ENCODE assay signal across 9 mouse cellular contexts in the genomic region with DNA sequence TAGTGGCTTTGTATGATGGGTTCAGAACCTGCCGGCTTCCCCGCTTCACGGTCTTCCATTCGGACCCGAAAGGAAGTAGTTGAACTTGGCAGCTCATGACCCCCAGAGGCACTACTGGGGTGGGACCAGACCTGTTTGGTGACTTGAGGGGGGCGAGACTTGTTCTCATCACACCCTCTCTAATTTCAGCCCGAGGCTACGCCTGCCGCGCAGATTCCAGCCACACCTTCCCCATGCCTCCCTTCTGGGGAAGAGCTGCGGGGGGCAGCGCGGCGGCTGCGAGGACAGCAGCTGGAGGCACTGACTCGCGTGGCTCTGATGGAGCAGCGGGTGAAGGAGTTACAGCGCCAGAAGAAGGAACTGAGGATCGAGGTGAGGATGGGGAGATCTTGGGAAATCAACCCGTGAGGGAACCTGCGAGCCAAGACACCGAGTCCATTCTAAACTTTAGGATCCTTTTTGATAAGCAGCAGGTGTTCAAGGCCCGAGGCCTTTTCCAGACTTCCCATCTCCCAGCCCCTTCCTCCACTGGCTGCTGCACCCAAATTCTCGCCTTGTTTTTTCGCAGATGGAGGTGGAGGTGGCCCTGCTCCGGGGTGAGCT. TPM values are rescaled to one million over a fixed set of nuclear protein-coding genes. Genes with fewer than 3 reads are reported as not detected.
A peak's percentile ranks its signal among the peaks of the same experiment; 100 is the strongest.
DNase-seq lines count a peak whose midpoint lies in the region; ATAC-seq and TF ChIP-seq lines count a peak whose summit lies in the region.
"Had no signal": no experiment of that assay in that cellular context is flagged by ENCODE, and none has a peak within 500 bp of the region (broad histone marks: within the 10 kb centered on the region; RNA-seq: fewer than 3 reads in every experiment).

No protein-coding gene starts in this region.

- no peaks in the 10 kb centered on the region for H3K36me3 ChIP-seq in heart, postnatal 0 days (replicated peaks; ENCODE audit: control insufficient read depth, insufficient read depth, low read length)
- no peaks in the 10 kb centered on the region for H3K36me3 ChIP-seq in embryonic facial prominence, embryonic 11.5 days (replicated peaks; ENCODE audit: control insufficient read depth, insufficient read depth, low read depth, low read length)
- H3K36me3 ChIP-seq in hindbrain, postnatal 0 days (ENCODE audit: insufficient read depth, low read length): no peaks in the 10 kb centered on the region
- H3K36me3 ChIP-seq in midbrain, postnatal 0 days (ENCODE audit: insufficient read depth, low read length): no peaks in the 10 kb centered on the region

- no peak for DNase-seq in heart, postnatal 0 days (ENCODE audit: low spot score)
- no peak for DNase-seq in heart, postnatal 25 days (ENCODE audit: low spot score)
- peak; percentile 24 for DNase-seq in embryonic facial prominence, embryonic 11.5 days (ENCODE audit: low spot score)
- no peak for DNase-seq in hindbrain, postnatal 0 days (ENCODE audit: low spot score)
- no peak for DNase-seq in midbrain, postnatal 0 days (ENCODE audit: low spot score)
- DNase-seq in adrenal gland, postnatal 36 days: no peak
- no peak for DNase-seq in MN1 (ENCODE audit: low spot score)
- DNase-seq: cerebellum, adult 18-20 months had no signal

- H3K27me3 ChIP-seq in heart, postnatal 0 days (ENCODE audit: control insufficient read depth, insufficient read depth, low read length): peaks cover 49% of the 10 kb centered on the region
- H3K27me3 ChIP-seq in embryonic facial prominence, embryonic 11.5 days (ENCODE audit: control insufficient read depth, insufficient read depth, low read length): peaks cover 40% of the 10 kb centered on the region
- peaks cover 43% of the 10 kb centered on the region for H3K27me3 ChIP-seq in hindbrain, postnatal 0 days (ENCODE audit: insufficient read depth, low read length)
- H3K27me3 ChIP-seq in midbrain, postnatal 0 days (ENCODE audit: insufficient read depth, low read length): peaks cover 37% of the 10 kb centered on the region

- ATAC-seq in heart, postnatal 0 days (ENCODE audit: insufficient read depth, low read depth): no peak
- no peak for ATAC-seq in embryonic facial prominence, embryonic 11.5 days (replicated peaks; ENCODE audit: insufficient number of reproducible peaks, low FRiP score, low TSS enrichment, low read depth)
- no peak for ATAC-seq in hindbrain, postnatal 0 days
- ATAC-seq in midbrain, postnatal 0 days (ENCODE audit: low FRiP score): no peak
- no peak for ATAC-seq in monocyte, adult 5-6 weeks (replicated peaks; ENCODE audit: insufficient number of reproducible peaks, low FRiP score, low TSS enrichment, poor library complexity, severe bottlenecking)

- peak overlapping the region; percentile 7 for H3K4me3 ChIP-seq in heart, postnatal 0 days (ENCODE audit: low read depth, low read length)
- peak overlapping the region; percentile 21; the same call in 1 of the 2 replicates for H3K4me3 ChIP-seq in embryonic facial prominence, embryonic 11.5 days (ENCODE audit: low read depth, low read length)
- 0 out of 2 replicates have a peak overlapping the region, but pooled peaks have one; percentile 1 for H3K4me3 ChIP-seq in hindbrain, postnatal 0 days (ENCODE audit: low read length)
- H3K4me3 ChIP-seq in midbrain, postnatal 0 days (ENCODE audit: low read depth, low read length): peak overlapping the region; percentile 10; the same call in 1 of the 2 replicates

- no peak for TF ChIP-seq CTCF in heart, postnatal 0 days (IDR thresholded peaks at IDR 0.05; ENCODE audit: low read depth)
- TF ChIP-seq CTCF in hindbrain, postnatal 0 days (IDR thresholded peaks at IDR 0.05; ENCODE audit: low read depth): no peak
- TF ChIP-seq CTCF in midbrain, postnatal 0 days (IDR thresholded peaks at IDR 0.05): no peak

- peak overlapping the region; percentile 8; the same call in 1 of the 2 replicates for H3K4me2 ChIP-seq in heart, postnatal 0 days (ENCODE audit: low read depth, low read length)
- peak overlapping the region; percentile 30 for H3K4me2 ChIP-seq in embryonic facial prominence, embryonic 11.5 days (ENCODE audit: low read depth, low read length)
- peak overlapping the region; percentile 21; the same call in 1 of the 2 replicates for H3K4me2 ChIP-seq in hindbrain, postnatal 0 days (ENCODE audit: low read depth, low read length)
- H3K4me2 ChIP-seq in midbrain, postnatal 0 days (ENCODE audit: low read depth, low read length, poor library complexity, severe bottlenecking): peak overlapping the region; percentile 18; the same call in 1 of the 2 replicates

- H3K9me3 ChIP-seq in heart, postnatal 0 days (replicated peaks; ENCODE audit: control insufficient read depth, low read length): no peaks in the 10 kb centered on the region
- H3K9me3 ChIP-seq in embryonic facial prominence, embryonic 11.5 days (replicated peaks; ENCODE audit: control insufficient read depth, low read length): no peaks in the 10 kb centered on the region
- H3K9me3 ChIP-seq in hindbrain, postnatal 0 days (ENCODE audit: low read length): no peaks in the 10 kb centered on the region
- H3K9me3 ChIP-seq in midbrain, postnatal 0 days (ENCODE audit: low read length): no peaks in the 10 kb centered on the region

- intact Hi-C loops in heart, postnatal 25 days (cut with DNase I): no loop called here

- peaks cover 3% of the 10 kb centered on the region; the same call in 1 of the 2 replicates for H3K4me1 ChIP-seq in heart, postnatal 0 days (ENCODE audit: control insufficient read depth, insufficient read depth)
- H3K4me1 ChIP-seq in embryonic facial prominence, embryonic 11.5 days (ENCODE audit: control insufficient read depth, insufficient read depth, low read length): peaks cover 9% of the 10 kb centered on the region; the same call in 1 of the 2 replicates
- H3K4me1 ChIP-seq in hindbrain, postnatal 0 days (ENCODE audit: insufficient read depth, low read length): peaks cover 10% of the 10 kb centered on the region; the same call in 1 of the 2 replicates
- no peaks in the 10 kb centered on the region for H3K4me1 ChIP-seq in midbrain, postnatal 0 days (ENCODE audit: insufficient read depth, low read length)

- no peak overlapping the region for H3K27ac ChIP-seq in heart, postnatal 0 days (ENCODE audit: low read depth)
- no peak overlapping the region for H3K27ac ChIP-seq in embryonic facial prominence, embryonic 11.5 days (replicated peaks; ENCODE audit: low read depth, low read length)
- H3K27ac ChIP-seq in hindbrain, postnatal 0 days: no peak overlapping the region
- H3K27ac ChIP-seq in midbrain, postnatal 0 days (ENCODE audit: low read depth, low read length): no peak overlapping the region

- TF ChIP-seq EP300 in heart, postnatal 0 days (IDR thresholded peaks at IDR 0.05; ENCODE audit: low read depth): no peak

- 7% methylated on average over 27 of the region's 27 CpGs for WGBS in heart, postnatal 0 days
- 2% methylated on average over 27 of the region's 27 CpGs for whole genome bisulfite sequencing in embryonic facial prominence, embryonic 11.5 days
- WGBS in hindbrain, postnatal 0 days: 6% methylated on average over 27 of the region's 27 CpGs
- WGBS in midbrain, postnatal 0 days: 8% methylated on average over 27 of the region's 27 CpGs

- H3K9ac ChIP-seq in heart, postnatal 0 days (replicated peaks; ENCODE audit: low read depth, low read length): no peak overlapping the region
- H3K9ac ChIP-seq in embryonic facial prominence, embryonic 11.5 days (replicated peaks; ENCODE audit: low read length): no peak overlapping the region
- H3K9ac ChIP-seq in hindbrain, postnatal 0 days (replicated peaks; ENCODE audit: low read length): no peak overlapping the region
- H3K9ac ChIP-seq in midbrain, postnatal 0 days (replicated peaks; ENCODE audit: low read length, poor library complexity, severe bottlenecking): no peak overlapping the region

RNA-seq across cellular contexts. Expression of a gene that starts 1.8 kb away (rescaled TPM):
- total RNA-seq in heart, postnatal 0 days (2014; rRNA removed; ENCODE audit: low replicate concordance): not detected in 2 replicates
- polyA plus RNA-seq in heart, postnatal 0 days (2015; fragmentation: Nextera tagmentation; extraction: Ambion mirVana): not detected in 2 replicates
- total RNA-seq in heart, postnatal 25 days (2021): under 1 TPM; 0.50 to 0.57 TPM
- 0.10 and 0.13 TPM in 2 replicates for polyA plus RNA-seq in embryonic facial prominence, embryonic 11.5 days (2014; fragmentation: Nextera tagmentation; extraction: Ambion mirVana)
- total RNA-seq in hindbrain, postnatal 0 days (2014; rRNA removed): 0.11 and 0.73 TPM in 2 replicates
- polyA plus RNA-seq in hindbrain, postnatal 0 days (2015; fragmentation: Nextera tagmentation; extraction: Ambion mirVana): not detected in 2 replicates
- total RNA-seq in midbrain, postnatal 0 days (2014; rRNA removed): 0.11 and 0.14 TPM in 2 replicates
- polyA plus RNA-seq in midbrain, postnatal 0 days (2015; fragmentation: Nextera tagmentation; extraction: Ambion mirVana): not detected in 2 replicates
- total RNA-seq in monocyte, adult 5-6 weeks (2017): 7.5 to 10.6 TPM (median 9.6 TPM) in 3 replicates
- total RNA-seq in adrenal gland, postnatal 36 days (2021): 1 to 10 TPM; 5.4 to 5.8 TPM

RNA-seq across cellular contexts. Expression of a gene that starts 23.9 kb away (rescaled TPM):
- not detected in 2 replicates for total RNA-seq in heart, postnatal 0 days (2014; rRNA removed; ENCODE audit: low replicate concordance)
- not detected in 2 replicates for polyA plus RNA-seq in heart, postnatal 0 days (2015; fragmentation: Nextera tagmentation; extraction: Ambion mirVana)
- not detected for total RNA-seq in heart, postnatal 25 days (2021)
- 2.0 and 2.1 TPM in 2 replicates for polyA plus RNA-seq in embryonic facial prominence, embryonic 11.5 days (2014; fragmentation: Nextera tagmentation; extraction: Ambion mirVana)
- 1.3 and 1.4 TPM in 2 replicates for total RNA-seq in hindbrain, postnatal 0 days (2014; rRNA removed)
- 1.2 and 1.3 TPM in 2 replicates for polyA plus RNA-seq in hindbrain, postnatal 0 days (2015; fragmentation: Nextera tagmentation; extraction: Ambion mirVana)
- 0.99 and 1.5 TPM in 2 replicates for total RNA-seq in midbrain, postnatal 0 days (2014; rRNA removed)
- 1.8 and 2.2 TPM in 2 replicates for polyA plus RNA-seq in midbrain, postnatal 0 days (2015; fragmentation: Nextera tagmentation; extraction: Ambion mirVana)
- total RNA-seq in monocyte, adult 5-6 weeks (2017): not detected in 3 replicates
- total RNA-seq in adrenal gland, postnatal 36 days (2021): under 1 TPM; 0.36 to 0.92 TPM

RNA-seq across cellular contexts. Expression of a gene that starts 25.0 kb away (rescaled TPM):
- 0.04 TPM in 1 of 2 replicates, not detected in the other for total RNA-seq in heart, postnatal 0 days (2014; rRNA removed; ENCODE audit: low replicate concordance)
- polyA plus RNA-seq in heart, postnatal 0 days (2015; fragmentation: Nextera tagmentation; extraction: Ambion mirVana): 0.58 and 0.67 TPM in 2 replicates
- total RNA-seq in heart, postnatal 25 days (2021): under 1 TPM; 0.08 to 0.17 TPM
- polyA plus RNA-seq in embryonic facial prominence, embryonic 11.5 days (2014; fragmentation: Nextera tagmentation; extraction: Ambion mirVana): 0.91 and 1.4 TPM in 2 replicates
- total RNA-seq in hindbrain, postnatal 0 days (2014; rRNA removed): 1.0 and 1.2 TPM in 2 replicates
- 20.3 and 21.0 TPM in 2 replicates for polyA plus RNA-seq in hindbrain, postnatal 0 days (2015; fragmentation: Nextera tagmentation; extraction: Ambion mirVana)
- total RNA-seq in midbrain, postnatal 0 days (2014; rRNA removed): 2.3 and 3.2 TPM in 2 replicates
- 28.3 and 29.5 TPM in 2 replicates for polyA plus RNA-seq in midbrain, postnatal 0 days (2015; fragmentation: Nextera tagmentation; extraction: Ambion mirVana)
- total RNA-seq in monocyte, adult 5-6 weeks (2017): not detected in 3 replicates
- total RNA-seq in adrenal gland, postnatal 36 days (2021): under 1 TPM in 1 of 2 experiments, not detected in 1; 0.30 TPM

RNA-seq across cellular contexts. Expression of a gene that starts 25.1 kb away (rescaled TPM):
- 21.2 and 42.2 TPM in 2 replicates for total RNA-seq in heart, postnatal 0 days (2014; rRNA removed; ENCODE audit: low replicate concordance)
- polyA plus RNA-seq in heart, postnatal 0 days (2015; fragmentation: Nextera tagmentation; extraction: Ambion mirVana): 21.5 and 23.1 TPM in 2 replicates
- total RNA-seq in heart, postnatal 25 days (2021): 10 to 100 TPM; 44.6 to 49.1 TPM
- polyA plus RNA-seq in embryonic facial prominence, embryonic 11.5 days (2014; fragmentation: Nextera tagmentation; extraction: Ambion mirVana): 24.4 and 27.2 TPM in 2 replicates
- 36.3 and 43.8 TPM in 2 replicates for total RNA-seq in hindbrain, postnatal 0 days (2014; rRNA removed)
- 24.4 and 25.3 TPM in 2 replicates for polyA plus RNA-seq in hindbrain, postnatal 0 days (2015; fragmentation: Nextera tagmentation; extraction: Ambion mirVana)
- 32.2 and 33.4 TPM in 2 replicates for total RNA-seq in midbrain, postnatal 0 days (2014; rRNA removed)
- polyA plus RNA-seq in midbrain, postnatal 0 days (2015; fragmentation: Nextera tagmentation; extraction: Ambion mirVana): 31.3 and 31.6 TPM in 2 replicates
- 4.8 to 9.7 TPM (median 7.9 TPM) in 3 replicates for total RNA-seq in monocyte, adult 5-6 weeks (2017)
- 10 to 100 TPM; 27.9 to 34.2 TPM for total RNA-seq in adrenal gland, postnatal 36 days (2021)
